Mouse (Mus musculus) stomach, postnatal 0 days (tissue): ENCODE measurements at regions not wholly inside any gene's neighbourhood (a gene's known extent, or its start where the extent isn't known, plus 50 kb on each side); places are given as distances from the start of the nearest gene placed in this dataset.

Experiments used
- ATAC-seq: fragments of 200-750 bp; cut with Nextera tagmentation; 2 replicates; pipeline ENCODE4 v1.8.0; 2017; ENCODE audit not compliant: low FRiP score, low TSS enrichment
- DNase-seq: peaks from one replicate; pipeline ENCODE4 v3.0.0-alpha.2; 2016; ENCODE audit warnings: low spot score
- H3K27ac ChIP-seq: fragments of 300-500 bp; sonication (generic); replicated peaks from 2 replicates; pipeline ENCODE4 v1.5.1; 2014; ENCODE audit warnings: mild to moderate bottlenecking, control low read depth
- H3K27me3 ChIP-seq: fragments of 300-500 bp; sonication (generic); 2 replicates; pipeline ENCODE4 v1.6.1; 2014; ENCODE audit warnings: low read length; ENCODE audit not compliant: control insufficient read depth, insufficient read depth
- H3K36me3 ChIP-seq: fragments of 300-500 bp; sonication (generic); 2 replicates; pipeline ENCODE4 v1.6.1; 2014; ENCODE audit warnings: low read length, mixed read lengths; ENCODE audit not compliant: control insufficient read depth, insufficient read depth
- H3K4me1 ChIP-seq: fragments of 300-500 bp; sonication (generic); replicated peaks from 2 replicates; pipeline ENCODE4 v1.6.1; 2014; ENCODE audit warnings: antibody characterized with exemption; ENCODE audit not compliant: control insufficient read depth, insufficient read depth
- H3K4me2 ChIP-seq: fragments of 300-500 bp; sonication (generic); replicated peaks from 2 replicates; pipeline ENCODE4 v1.6.1; 2014; ENCODE audit warnings: low read depth, mild to moderate bottlenecking, control low read depth, moderate library complexity
- H3K4me3 ChIP-seq: fragments of 300-500 bp; sonication (generic); 2 replicates; pipeline ENCODE4 v1.5.1; 2014; ENCODE audit warnings: low read depth, low read length, control low read depth
- H3K9ac ChIP-seq: fragments of 300-500 bp; sonication (generic); 2 replicates; pipeline ENCODE4 v1.6.1; 2014; ENCODE audit warnings: mild to moderate bottlenecking, low read length, control low read depth, mixed read lengths
- H3K9me3 ChIP-seq: fragments of 300-500 bp; sonication (generic); 2 replicates; pipeline ENCODE4 v1.6.1; 2016; ENCODE audit warnings: low read length; ENCODE audit not compliant: control insufficient read depth
- CTCF ChIP-seq: IDR thresholded peaks from 2 replicates; pipeline ENCODE4 v1.5.1; 2016; ENCODE audit warnings: antibody characterized with exemption, low read depth, mild to moderate bottlenecking, moderate library complexity
- EP300 ChIP-seq: optimal IDR thresholded peaks from 2 replicates; pipeline ENCODE3; 2016; ENCODE audit warnings: antibody characterized with exemption
- WGBS: fragments of 180-500 bp; shearing (Covaris S2); extraction: QIAGEN DNeasy Blood & Tissue Kit; methylation state at CpG from one replicate; pipeline ENCODE4 v1.1.7; 2014; 5-methylcytosine and 5-hydroxymethylcytosine counted together

- Histone ChIP-seq H3K36me3 (no peaks in the 10 kb centered on the region), H3K27me3 (no peaks in the 10 kb centered on the region), H3K4me3 (no peak overlapping the region), H3K9me3 (no peaks in the 10 kb centered on the region), H3K9ac (no peak overlapping the region), H3K4me1 (no peaks in the 10 kb centered on the region), H3K4me2 (no peak overlapping the region), H3K27ac (no peak overlapping the region)
- ATAC-seq (no peak), DNase-seq (no peak)
- 77% methylated on average over 8 of the region's 8 CpGs for WGBS
- no peak for TF ChIP-seq CTCF
- TF ChIP-seq EP300 = no peak
Measured at GRCm38 (mm10) chr11:90101284-90101683, 71.1 kb downstream of the Tmem100 start.

GRCm38 (mm10) chr11:90106063-90106798 lies 76.1 kb downstream of the Tmem100 start:
- Histone ChIP-seq H3K9me3 (no peaks in the 10 kb centered on the region), H3K4me2 (no peak overlapping the region), H3K27ac (no peak overlapping the region), H3K27me3 (no peaks in the 10 kb centered on the region), H3K9ac (no peak overlapping the region), H3K4me1 (no peaks in the 10 kb centered on the region), H3K36me3 (no peaks in the 10 kb centered on the region), H3K4me3 (no peak overlapping the region)
- no peak for ATAC-seq
- no peak for DNase-seq
- no peak for TF ChIP-seq EP300
- no peak for TF ChIP-seq CTCF
- WGBS = 38% methylated on average over 12 of the region's 12 CpGs

GRCm38 (mm10) chr11:90109681-90110111 lies 77.8 kb upstream of the Gm45716 start:
- TF ChIP-seq CTCF (no peak), EP300 (no peak)
- H3K27ac ChIP-seq = no peak overlapping the region
- H3K27me3 ChIP-seq = no peaks in the 10 kb centered on the region
- ATAC-seq (no peak), DNase-seq (no peak)
- no peak overlapping the region for H3K4me3 ChIP-seq
- no peaks in the 10 kb centered on the region for H3K4me1 ChIP-seq
- WGBS = 64% methylated on average over 2 of the region's 2 CpGs
- no peak overlapping the region for H3K4me2 ChIP-seq
- no peaks in the 10 kb centered on the region for H3K36me3 ChIP-seq
- H3K9me3 ChIP-seq = no peaks in the 10 kb centered on the region
- H3K9ac ChIP-seq = no peak overlapping the region

- no peaks in the 10 kb centered on the region for H3K4me1 ChIP-seq
- 72% methylated on average over 3 of the region's 3 CpGs for WGBS
- no peak overlapping the region for H3K4me2 ChIP-seq
- no peaks in the 10 kb centered on the region for H3K36me3 ChIP-seq
- no peak overlapping the region for H3K27ac ChIP-seq
- no peaks in the 10 kb centered on the region for H3K27me3 ChIP-seq
- H3K9me3 ChIP-seq = no peaks in the 10 kb centered on the region
- ATAC-seq (no peak), DNase-seq (no peak)
- TF ChIP-seq EP300 (no peak), CTCF (no peak)
- no peak overlapping the region for H3K9ac ChIP-seq
- H3K4me3 ChIP-seq = no peak overlapping the region
Measured at GRCm38 (mm10) chr11:90110170-90110569, 77.3 kb upstream of the Gm45716 start.

- Histone ChIP-seq H3K4me1 (no peaks in the 10 kb centered on the region), H3K4me3 (no peak overlapping the region), H3K27ac (no peak overlapping the region), H3K36me3 (no peaks in the 10 kb centered on the region), H3K9me3 (no peaks in the 10 kb centered on the region), H3K27me3 (no peaks in the 10 kb centered on the region), H3K9ac (no peak overlapping the region), H3K4me2 (no peak overlapping the region)
- 80% methylated on average over 7 of the region's 7 CpGs for WGBS
- TF ChIP-seq EP300 = no peak
- no peak for TF ChIP-seq CTCF
- DNase-seq (no peak), ATAC-seq (no peak)
Measured at GRCm38 (mm10) chr11:90112174-90112573, 75.3 kb upstream of the Gm45716 start.
